Mouse (Mus musculus): Measurements from ENCODE around the gene Afmid. TPM values are rescaled to one million over a fixed set of nuclear protein-coding genes. Genes with fewer than 3 reads are reported as not detected.

Gene Afmid
- polyA plus RNA-seq, 1 experiment: 3.0 TPM

DNA sequence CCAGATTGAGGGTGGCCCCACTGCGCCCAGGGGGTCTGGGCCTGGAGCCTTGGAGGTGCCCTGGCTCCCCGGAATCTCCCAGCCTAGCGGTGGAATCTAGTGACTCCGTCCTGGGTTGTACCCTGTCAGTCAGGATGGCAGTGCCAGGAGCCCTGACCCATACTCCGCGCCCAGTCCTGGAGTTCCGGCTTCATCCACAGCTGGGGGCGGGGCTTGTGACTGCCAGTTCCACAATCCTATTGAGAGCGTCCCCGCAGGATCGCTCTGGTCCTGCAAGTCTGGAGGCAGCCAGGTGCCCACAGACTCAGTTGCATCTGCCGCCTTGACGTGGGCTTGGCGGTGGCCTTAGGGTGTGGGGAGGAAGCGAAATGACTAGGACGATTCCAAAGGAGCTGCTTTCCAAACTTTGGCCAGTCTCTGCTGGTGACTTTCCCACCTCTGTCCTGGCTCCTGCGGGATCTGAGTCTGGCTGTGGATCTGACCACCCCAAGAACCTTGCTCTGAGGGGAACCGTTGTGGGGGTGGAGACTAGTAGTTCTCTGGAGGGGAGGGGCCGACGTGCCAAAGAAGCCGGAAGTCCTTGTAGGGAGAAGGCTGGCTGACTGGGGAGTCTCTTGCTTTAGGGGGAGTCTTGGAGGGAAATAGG is 15.2 kb upstream of the Afmid start:
- TF ChIP-seq GATA1 (IDR thresholded peaks at IDR 0.05; ENCODE audit: low read length): no peak

GRCm38 (mm10) chr11:117813867-117814266 is 11.9 kb upstream of the Afmid start:
- TF ChIP-seq GATA1 (IDR thresholded peaks at IDR 0.05; ENCODE audit: low read length): no peak

GRCm38 (mm10) chr11:117814704-117815366 is 10.9 kb upstream of the Afmid start:
- no peak for TF ChIP-seq GATA1 (IDR thresholded peaks at IDR 0.05; ENCODE audit: low read length)

- no peak for TF ChIP-seq GATA1 (IDR thresholded peaks at IDR 0.05; ENCODE audit: low read length)
Observed at GRCm38 (mm10) chr11:117816389-117816996, 9.2 kb upstream of the Afmid start.

GRCm38 (mm10) chr11:117819095-117819494 is 6.6 kb upstream of the Afmid start:
- no peak for TF ChIP-seq GATA1 (IDR thresholded peaks at IDR 0.05; ENCODE audit: low read length)

- TF ChIP-seq GATA1 (IDR thresholded peaks at IDR 0.05; ENCODE audit: low read length): no peak
Observed at GRCm38 (mm10) chr11:117820173-117820572, 5.6 kb upstream of the Afmid start.

DNA sequence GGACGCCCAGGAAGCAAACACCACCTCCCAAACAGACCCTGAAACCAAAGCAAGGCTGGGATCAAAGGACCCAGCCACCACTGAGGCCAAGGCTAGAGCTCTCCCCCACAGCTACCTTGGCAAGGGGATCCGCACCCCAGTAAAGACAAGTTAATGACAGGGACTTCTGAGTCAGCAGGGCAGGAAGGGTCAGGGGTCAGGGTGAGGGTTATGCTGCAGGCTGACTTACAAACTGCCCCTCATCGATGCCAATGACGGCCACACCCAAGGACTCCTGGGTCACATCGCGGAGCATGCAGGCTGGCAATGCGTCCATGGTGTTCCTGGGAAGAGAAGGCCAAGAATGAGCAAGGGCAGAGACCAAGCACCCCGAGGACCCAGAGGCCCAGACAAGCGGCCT is 3.9 kb upstream of the Afmid start:
- no peak for TF ChIP-seq GATA1 (IDR thresholded peaks at IDR 0.05; ENCODE audit: low read length)

GRCm38 (mm10) chr11:117822728-117823241 is 2.9 kb upstream of the Afmid start:
- no peak for TF ChIP-seq GATA1 (IDR thresholded peaks at IDR 0.05; ENCODE audit: low read length)

DNA sequence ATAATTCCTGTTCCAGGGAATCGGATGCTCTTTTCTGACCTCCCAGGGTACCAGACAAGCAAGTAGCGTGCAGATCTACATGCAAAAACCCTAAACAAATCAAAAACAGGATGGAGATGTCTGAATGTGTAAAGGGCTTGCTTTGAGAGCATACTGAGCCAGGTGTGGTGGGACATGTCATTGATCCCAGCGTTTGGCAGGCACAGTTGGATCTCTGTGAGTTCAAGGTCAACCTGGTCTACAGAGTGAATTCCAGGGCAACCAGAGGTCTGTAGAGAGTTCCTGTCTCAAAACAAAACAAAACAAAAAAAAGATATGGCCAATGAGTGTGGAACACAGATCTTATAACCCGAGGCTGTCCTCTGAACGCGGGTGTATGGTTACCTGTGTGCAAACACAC is 2.3 kb upstream of the Afmid start:
- TF ChIP-seq GATA1 (IDR thresholded peaks at IDR 0.05; ENCODE audit: low read length): no peak

DNA sequence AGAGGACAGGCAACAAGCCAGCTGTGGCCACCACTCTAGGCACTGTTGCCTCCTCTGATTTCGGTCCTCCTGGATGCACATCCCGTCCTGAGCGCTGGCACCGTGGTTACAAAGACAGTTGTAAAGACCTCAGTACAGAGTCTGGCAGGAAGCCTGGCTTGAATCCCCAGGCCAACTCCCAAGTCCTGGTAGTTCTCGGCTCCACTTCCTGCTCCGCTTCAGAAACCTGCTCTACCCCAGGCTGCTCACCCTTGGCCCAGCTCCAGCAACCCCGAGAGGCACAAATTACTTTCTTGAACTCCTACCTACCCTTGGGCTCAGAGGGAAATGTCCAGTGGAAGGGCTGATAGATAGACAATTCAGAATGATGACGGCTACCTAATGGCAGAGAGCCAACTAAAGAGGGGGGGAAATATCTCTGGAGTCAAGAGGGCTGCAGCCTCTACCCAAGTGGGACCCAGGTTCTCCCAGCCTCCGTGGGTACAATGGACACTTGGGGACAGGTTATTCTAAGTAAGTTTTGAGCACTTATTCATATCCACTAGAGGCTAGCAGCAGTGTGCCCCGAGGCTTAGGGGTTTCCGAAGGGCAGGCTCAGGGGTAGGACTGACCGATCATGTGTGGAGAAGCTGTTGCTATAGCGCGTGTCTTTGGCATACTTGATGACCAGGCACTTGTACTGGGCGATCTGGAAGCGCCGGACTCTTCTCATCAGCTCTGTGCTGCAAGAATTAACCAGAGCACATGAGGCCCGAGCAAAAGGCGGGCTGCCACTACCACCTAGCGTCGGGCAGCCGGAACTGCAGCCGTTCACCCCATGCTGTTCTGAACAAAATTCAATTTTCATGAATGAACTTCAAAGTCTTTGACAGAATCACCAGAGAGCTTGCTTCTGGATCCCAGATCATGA is 1.4 kb upstream of the Afmid start:
- TF ChIP-seq GATA1 (IDR thresholded peaks at IDR 0.05; ENCODE audit: low read length): no peak

DNA sequence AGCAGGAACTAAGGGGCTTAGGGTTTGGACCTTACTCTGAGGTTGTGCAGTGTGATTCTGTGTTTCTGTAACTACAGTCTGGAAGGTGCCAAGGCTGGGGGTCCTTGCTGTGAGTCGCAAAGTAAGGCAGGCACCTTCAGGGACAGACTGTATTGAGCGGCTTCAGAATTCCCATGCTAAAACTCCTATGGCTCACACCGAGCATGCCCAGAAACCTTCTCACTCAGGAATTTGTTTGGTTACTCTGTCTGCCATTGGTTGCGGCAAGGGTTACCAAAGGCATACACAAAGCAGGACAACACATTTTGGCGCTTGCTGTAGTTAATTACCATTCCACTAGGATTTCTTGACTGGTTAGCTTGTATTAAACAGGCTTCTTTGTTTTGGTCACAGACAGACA is 440 bp downstream of the Afmid start:
- no peak for TF ChIP-seq GATA1 (IDR thresholded peaks at IDR 0.05; ENCODE audit: low read length)

DNA sequence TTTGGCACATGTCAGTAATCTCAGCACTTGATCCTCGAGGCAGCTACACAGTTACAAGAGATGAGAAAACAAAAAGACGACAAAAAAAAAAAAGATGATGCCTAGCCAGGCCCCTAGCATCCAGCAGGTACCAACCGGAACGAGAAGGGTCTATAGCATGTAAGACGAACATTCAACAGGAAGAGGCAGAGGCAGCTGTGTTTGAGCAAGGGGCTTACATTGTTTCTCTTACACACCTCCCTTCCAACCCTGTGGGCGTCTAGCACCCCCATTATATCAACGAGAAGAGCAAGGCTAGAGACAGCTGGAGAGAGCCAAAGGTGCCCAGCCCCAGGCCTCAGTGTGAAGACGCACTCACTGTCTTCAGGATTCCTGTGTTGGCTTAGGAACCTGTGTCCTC is 1.2 kb downstream of the Afmid start:
- TF ChIP-seq GATA1 (IDR thresholded peaks at IDR 0.05; ENCODE audit: low read length): no peak

- no peak for TF ChIP-seq GATA1 (IDR thresholded peaks at IDR 0.05; ENCODE audit: low read length)
Observed at GRCm38 (mm10) chr11:117827386-117827785, 1.7 kb downstream of the Afmid start.

DNA sequence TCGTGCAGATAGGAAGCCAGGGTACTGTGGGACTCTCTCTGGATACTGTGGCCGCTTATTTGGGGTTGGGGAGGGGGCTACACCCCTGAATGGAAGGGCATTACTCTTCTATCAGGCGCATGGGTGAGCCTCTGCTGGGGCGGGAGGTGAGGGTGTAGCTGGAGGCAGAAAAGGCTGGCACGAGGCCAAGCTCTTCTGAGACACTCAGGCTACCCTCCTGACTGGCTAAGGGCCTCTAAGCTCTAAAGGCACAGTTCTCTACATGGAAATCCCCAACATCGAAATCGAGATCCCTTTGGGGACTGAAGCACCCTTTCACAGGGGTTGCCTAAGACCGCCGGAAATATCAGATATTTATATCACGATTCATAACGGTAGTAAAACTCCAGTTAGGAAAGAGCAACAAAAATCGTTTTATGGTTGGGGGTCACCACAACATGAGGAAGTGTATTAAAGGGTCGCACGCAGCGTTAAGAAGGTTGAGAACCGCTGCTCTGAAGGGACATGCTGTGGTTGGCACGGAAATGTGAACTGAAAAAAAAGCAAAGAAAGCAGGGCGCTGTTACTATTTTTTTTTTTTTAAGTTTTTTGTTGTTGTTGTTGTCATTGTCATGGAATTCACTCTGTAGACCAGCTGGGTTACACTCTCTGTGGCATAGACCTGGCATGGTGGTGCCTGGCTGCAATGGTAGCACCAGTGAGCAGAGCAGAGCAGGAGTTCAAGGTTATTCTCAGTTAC is 2.6 kb downstream of the Afmid start:
- no peak for TF ChIP-seq GATA1 (IDR thresholded peaks at IDR 0.05; ENCODE audit: low read length)
